Mouse (Mus musculus): ENCODE results near the gene C1ql1. TPM values are rescaled to one million over a fixed set of nuclear protein-coding genes. Genes with fewer than 3 reads are reported as not detected.

The C1ql1 gene
- polyA plus RNA-seq, 1 experiment from 2014 or later = 2.5 TPM

DNA sequence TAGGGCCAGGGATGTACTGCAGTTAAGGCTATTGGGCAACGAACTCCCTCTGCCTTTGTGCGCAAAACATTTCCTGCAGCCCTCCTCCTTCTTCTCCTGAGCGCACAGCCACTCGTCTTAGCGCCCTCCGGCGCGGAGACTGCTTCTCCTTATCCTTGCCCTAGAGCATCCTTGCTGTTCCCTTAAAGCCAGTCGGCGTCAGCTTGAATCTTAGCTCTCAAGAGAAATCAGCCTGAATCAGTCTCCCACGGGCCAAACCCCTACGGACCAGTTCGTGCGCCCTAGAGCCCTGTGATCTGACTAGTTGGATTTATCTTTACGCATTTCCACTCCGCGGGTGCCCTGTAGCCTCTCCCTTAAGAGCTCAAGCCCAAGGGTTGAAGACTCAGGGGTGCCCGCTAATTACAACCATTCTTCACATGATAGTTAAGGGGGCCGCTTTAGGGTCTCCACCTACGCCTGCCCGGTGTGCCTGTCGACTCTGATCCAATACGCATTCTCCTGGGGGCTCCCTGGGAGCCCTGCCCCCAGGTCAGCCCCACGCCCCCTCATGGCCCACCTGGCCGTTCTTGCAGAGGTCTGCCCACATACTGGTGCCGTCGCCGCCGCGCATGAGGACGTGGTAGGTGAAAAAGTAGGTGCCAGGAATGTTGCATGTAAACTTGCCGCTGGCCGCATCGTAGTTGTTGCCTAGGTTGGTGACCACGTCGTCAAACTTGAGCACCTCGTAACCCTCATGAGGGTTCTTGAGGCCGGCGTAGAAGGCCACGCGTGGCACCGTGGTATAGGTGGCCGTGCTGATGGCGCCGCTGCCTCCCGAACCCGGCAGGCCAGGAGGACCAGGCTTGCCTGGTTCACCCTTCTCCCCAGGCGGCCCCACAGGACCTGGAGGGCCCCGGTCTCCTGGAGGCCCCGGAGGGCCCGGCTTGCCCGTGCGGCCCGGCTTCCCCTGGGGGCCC is 903 bp downstream of the C1ql1 start:
- Histone ChIP-seq H3K4me3 (ENCODE audit: low read length) (peak overlapping the region; percentile 45), H3K4me2 (replicated peaks; ENCODE audit: low read depth, low read length) (peak overlapping the region; percentile 68), H3K9me3 (ENCODE audit: low read length) (no peaks in the 10 kb centered on the region), H3K9ac (replicated peaks; ENCODE audit: low read length) (peak overlapping the region; percentile 56), H3K36me3 (ENCODE audit: insufficient read depth, low read length) (no peaks in the 10 kb centered on the region), H3K4me1 (ENCODE audit: insufficient read depth, low read length) (peaks cover 38% of the 10 kb centered on the region), H3K27ac (ENCODE audit: low read length) (no peak overlapping the region), H3K27me3 (ENCODE audit: insufficient read depth, low read length) (peaks cover 81% of the 10 kb centered on the region)
- 2% methylated on average over 49 of the region's 54 CpGs for WGBS
- ATAC-seq (ENCODE audit: low FRiP score, low TSS enrichment) = no peak; the same call in 1 of the 2 replicates

DNA sequence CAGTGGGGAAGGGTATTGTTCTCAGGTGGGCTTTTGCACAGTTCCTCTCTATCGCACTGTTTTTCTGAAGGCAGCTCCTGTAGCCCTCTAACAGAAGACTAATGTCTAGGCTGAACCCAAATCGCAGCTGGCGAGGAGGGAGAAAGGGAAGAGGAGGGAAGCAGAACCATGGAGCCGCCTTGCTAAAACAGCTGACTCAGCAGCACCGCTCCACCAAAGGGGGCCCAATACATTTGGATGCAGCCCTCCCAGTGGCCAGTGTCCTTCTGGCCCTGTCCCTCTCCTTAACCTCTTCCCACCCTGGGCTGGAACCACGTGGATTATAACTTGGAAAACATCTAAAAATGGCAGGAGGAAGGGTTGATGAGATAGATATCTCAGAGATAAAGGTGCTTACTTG is 5.3 kb downstream of the C1ql1 start:
- Histone ChIP-seq H3K9ac (replicated peaks; ENCODE audit: low read length) (no peak overlapping the region), H3K27me3 (ENCODE audit: insufficient read depth, low read length) (peaks cover 60% of the 10 kb centered on the region), H3K36me3 (ENCODE audit: insufficient read depth, low read length) (no peaks in the 10 kb centered on the region), H3K4me1 (ENCODE audit: insufficient read depth, low read length) (peaks cover 31% of the 10 kb centered on the region), H3K4me2 (replicated peaks; ENCODE audit: low read depth, low read length) (no peak overlapping the region), H3K4me3 (ENCODE audit: low read length) (no peak overlapping the region), H3K9me3 (ENCODE audit: low read length) (no peaks in the 10 kb centered on the region), H3K27ac (ENCODE audit: low read length) (no peak overlapping the region)
- WGBS = 54% methylated on average over 6 of the region's 6 CpGs
- no peak for ATAC-seq (ENCODE audit: low FRiP score, low TSS enrichment)

DNA sequence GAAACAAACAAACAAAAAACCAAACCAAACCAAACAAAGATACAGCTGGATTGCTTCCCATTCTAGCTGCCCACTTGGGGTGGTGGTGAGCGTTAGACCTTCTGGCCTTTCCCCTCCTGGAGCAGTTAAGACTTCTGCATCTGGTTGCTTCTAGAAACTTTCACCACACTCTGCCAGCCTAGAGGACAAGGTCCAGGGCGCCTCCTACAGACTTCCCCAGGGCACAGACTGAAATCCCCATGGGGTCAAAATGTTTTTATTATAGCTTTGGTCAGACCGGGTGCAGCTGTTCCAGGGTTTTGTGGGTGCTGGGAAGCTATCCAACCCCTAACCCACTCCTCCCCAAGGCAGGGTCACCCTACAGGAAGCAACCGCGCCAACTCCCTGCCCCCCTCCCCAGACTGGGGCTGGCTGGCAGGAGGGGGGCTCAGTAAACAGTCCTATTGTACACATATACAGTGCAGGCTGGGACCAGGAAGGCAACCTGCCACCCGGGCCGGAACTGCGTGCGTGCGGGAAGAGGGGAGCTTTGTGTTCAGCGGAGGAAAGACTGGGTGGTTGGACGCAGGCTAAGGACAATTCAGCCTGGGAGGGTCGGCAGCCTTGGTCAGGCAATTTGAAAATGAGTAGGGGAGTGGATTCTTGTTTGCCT is 7.3 kb downstream of the C1ql1 start:
- Histone ChIP-seq H3K27me3 (ENCODE audit: insufficient read depth, low read length) (peaks cover 40% of the 10 kb centered on the region), H3K4me2 (replicated peaks; ENCODE audit: low read depth, low read length) (no peak overlapping the region; the same call in 1 of the 2 replicates)

DNA sequence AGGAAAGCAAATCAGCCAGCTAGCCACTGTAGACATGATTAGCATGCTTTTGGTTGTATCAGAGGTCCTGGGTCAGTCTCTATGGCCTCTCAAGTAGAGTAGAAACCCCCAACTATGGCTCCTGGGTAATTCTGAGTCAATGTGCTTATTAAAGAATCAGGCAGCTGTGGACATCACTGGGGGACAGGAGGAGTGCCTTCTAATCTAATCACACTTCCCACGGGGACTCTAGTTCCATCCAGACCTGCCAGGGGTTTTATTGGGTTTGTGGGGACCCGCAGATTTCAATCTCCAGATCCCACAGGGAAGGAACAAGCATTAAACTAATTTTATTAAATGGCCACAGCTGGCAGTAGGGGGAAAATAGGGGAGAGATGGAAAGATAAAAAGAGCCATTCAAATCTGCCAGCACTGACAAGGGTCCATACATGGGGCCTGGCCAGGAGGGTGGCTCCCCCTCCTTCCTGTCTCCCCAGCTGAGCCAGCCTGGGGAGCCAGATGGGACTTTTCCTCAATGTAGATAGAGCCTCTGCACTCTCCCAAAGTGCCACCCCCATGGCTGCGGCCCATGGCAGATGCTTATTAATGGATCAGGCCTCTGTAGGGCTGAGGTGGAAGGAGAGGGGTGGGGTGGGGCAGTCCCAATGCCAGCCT is 8.8 kb downstream of the C1ql1 start:
- no peak for ATAC-seq (ENCODE audit: low FRiP score, low TSS enrichment)
- peaks cover 21% of the 10 kb centered on the region for H3K4me1 ChIP-seq (ENCODE audit: insufficient read depth, low read length)
- no peaks in the 10 kb centered on the region for H3K9me3 ChIP-seq (ENCODE audit: low read length)
- H3K36me3 ChIP-seq (ENCODE audit: insufficient read depth, low read length) = no peaks in the 10 kb centered on the region
- no peak overlapping the region for H3K4me2 ChIP-seq (replicated peaks; ENCODE audit: low read depth, low read length)
- H3K4me3 ChIP-seq (ENCODE audit: low read length) = no peak overlapping the region
- H3K27me3 ChIP-seq (ENCODE audit: insufficient read depth, low read length) = peaks cover 25% of the 10 kb centered on the region
- 64% methylated on average over 3 of the region's 3 CpGs for WGBS
- no peak overlapping the region for H3K9ac ChIP-seq (replicated peaks; ENCODE audit: low read length)
- no peak overlapping the region for H3K27ac ChIP-seq (ENCODE audit: low read length)

More for the DNA sequence above, 7.3 kb downstream of the C1ql1 start:
- no peak overlapping the region for H3K4me3 ChIP-seq (ENCODE audit: low read length)
- no peak for ATAC-seq (ENCODE audit: low FRiP score, low TSS enrichment)
- no peaks in the 10 kb centered on the region for H3K9me3 ChIP-seq (ENCODE audit: low read length)
- H3K36me3 ChIP-seq (ENCODE audit: insufficient read depth, low read length) = no peaks in the 10 kb centered on the region
- 23% methylated on average over 13 of the region's 13 CpGs for WGBS
- H3K4me1 ChIP-seq (ENCODE audit: insufficient read depth, low read length) = peaks cover 21% of the 10 kb centered on the region
- 0 out of 2 replicates have a peak overlapping the region, but pooled peaks have one; percentile 15 for H3K9ac ChIP-seq (replicated peaks; ENCODE audit: low read length)
- H3K27ac ChIP-seq (ENCODE audit: low read length) = no peak overlapping the region

DNA sequence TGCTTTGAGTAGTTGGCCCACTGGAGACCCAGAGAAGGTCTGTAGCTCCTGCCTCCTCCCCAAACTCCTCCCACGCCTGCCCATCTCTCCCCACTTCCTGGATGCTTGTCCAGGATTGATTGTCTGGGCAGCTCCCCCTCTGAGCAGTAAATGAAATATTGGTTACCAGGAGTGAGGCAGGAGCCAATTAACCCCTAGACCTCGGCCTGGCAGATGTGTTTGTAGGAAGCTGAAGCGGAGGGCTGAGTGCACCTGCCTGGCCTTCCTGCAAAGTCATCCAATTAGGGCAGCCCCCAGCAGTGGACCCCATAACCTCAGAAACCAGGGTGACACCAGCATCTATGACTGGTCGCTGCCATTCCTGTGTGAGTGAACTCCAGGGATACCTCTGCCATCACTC is 10.2 kb downstream of the C1ql1 start:
- Histone ChIP-seq H3K4me1 (ENCODE audit: insufficient read depth, low read length) (peaks cover 21% of the 10 kb centered on the region), H3K36me3 (ENCODE audit: insufficient read depth, low read length) (no peaks in the 10 kb centered on the region), H3K9ac (replicated peaks; ENCODE audit: low read length) (no peak overlapping the region), H3K4me2 (replicated peaks; ENCODE audit: low read depth, low read length) (0 out of 2 replicates have a peak overlapping the region, but pooled peaks have one; percentile 3), H3K4me3 (ENCODE audit: low read length) (no peak overlapping the region), H3K9me3 (ENCODE audit: low read length) (no peaks in the 10 kb centered on the region), H3K27me3 (ENCODE audit: insufficient read depth, low read length) (peaks cover 20% of the 10 kb centered on the region), H3K27ac (ENCODE audit: low read length) (0 out of 2 replicates have a peak overlapping the region, but pooled peaks have one; percentile 8)
- 17% methylated on average over 4 of the region's 4 CpGs for WGBS
- ATAC-seq (ENCODE audit: low FRiP score, low TSS enrichment) = peak; percentile 73

DNA sequence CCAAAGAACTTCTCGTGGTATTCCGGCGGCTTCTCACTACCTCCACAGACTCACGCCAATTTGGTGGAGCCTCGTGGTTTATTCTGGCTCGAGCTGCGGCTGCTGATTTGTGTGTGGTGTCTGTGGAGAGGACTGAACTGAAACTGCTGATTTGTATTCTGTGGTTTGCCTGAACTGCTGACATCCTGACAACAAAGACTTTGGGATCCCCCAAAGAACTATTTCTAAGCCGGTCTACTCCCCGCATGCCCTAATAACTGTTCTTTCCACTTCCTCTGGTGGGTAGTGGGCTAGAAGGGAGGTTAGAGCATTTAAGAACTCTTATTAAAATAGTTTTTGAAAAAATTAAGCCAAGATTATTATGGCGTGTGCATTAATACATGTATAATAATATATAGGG is 15.8 kb downstream of the C1ql1 start:
- Histone ChIP-seq H3K9ac (replicated peaks; ENCODE audit: low read length) (no peak overlapping the region), H3K27ac (ENCODE audit: low read length) (no peak overlapping the region), H3K36me3 (ENCODE audit: insufficient read depth, low read length) (no peaks in the 10 kb centered on the region), H3K4me1 (ENCODE audit: insufficient read depth, low read length) (no peaks in the 10 kb centered on the region), H3K4me2 (replicated peaks; ENCODE audit: low read depth, low read length) (no peak overlapping the region), H3K9me3 (ENCODE audit: low read length) (no peaks in the 10 kb centered on the region), H3K27me3 (ENCODE audit: insufficient read depth, low read length) (no peaks in the 10 kb centered on the region), H3K4me3 (ENCODE audit: low read length) (no peak overlapping the region)
- 91% methylated on average over 10 of the region's 10 CpGs for WGBS
- no peak for ATAC-seq (ENCODE audit: low FRiP score, low TSS enrichment)

DNA sequence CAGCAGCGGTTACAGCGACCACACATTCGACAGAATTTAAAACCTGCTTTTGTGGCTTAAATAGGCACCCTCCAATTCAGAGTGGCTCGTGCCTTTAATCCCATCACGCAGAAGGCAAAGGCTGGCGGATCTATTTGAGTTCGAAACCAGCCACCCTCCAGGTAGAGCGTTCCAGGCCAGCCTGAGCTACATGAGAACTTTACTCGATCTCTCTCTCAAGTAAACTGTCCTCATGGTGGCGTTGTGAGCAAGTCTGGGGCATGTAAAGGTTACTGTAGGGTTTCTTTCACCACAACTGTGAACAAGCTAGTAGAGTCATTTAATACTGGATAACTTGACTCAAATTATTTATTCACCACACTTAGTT is 21.2 kb downstream of the C1ql1 start:
- H3K9ac ChIP-seq (replicated peaks; ENCODE audit: low read length) = peak overlapping the region; percentile 81
- peak overlapping the region; percentile 71 for H3K4me2 ChIP-seq (replicated peaks; ENCODE audit: low read depth, low read length)
- no peaks in the 10 kb centered on the region for H3K27me3 ChIP-seq (ENCODE audit: insufficient read depth, low read length)
- WGBS = 1% methylated on average over 10 of the region's 10 CpGs
- peaks cover 21% of the 10 kb centered on the region for H3K4me1 ChIP-seq (ENCODE audit: insufficient read depth, low read length)
- H3K4me3 ChIP-seq (ENCODE audit: low read length) = peak overlapping the region; percentile 79
- H3K9me3 ChIP-seq (ENCODE audit: low read length) = no peaks in the 10 kb centered on the region
- ATAC-seq (ENCODE audit: low FRiP score, low TSS enrichment) = peak; percentile 62
- H3K36me3 ChIP-seq (ENCODE audit: insufficient read depth, low read length) = 0 out of 2 replicates have a peak, but pooled peaks cover 3% of the 10 kb centered on the region
- H3K27ac ChIP-seq (ENCODE audit: low read length) = peak overlapping the region; percentile 98

DNA sequence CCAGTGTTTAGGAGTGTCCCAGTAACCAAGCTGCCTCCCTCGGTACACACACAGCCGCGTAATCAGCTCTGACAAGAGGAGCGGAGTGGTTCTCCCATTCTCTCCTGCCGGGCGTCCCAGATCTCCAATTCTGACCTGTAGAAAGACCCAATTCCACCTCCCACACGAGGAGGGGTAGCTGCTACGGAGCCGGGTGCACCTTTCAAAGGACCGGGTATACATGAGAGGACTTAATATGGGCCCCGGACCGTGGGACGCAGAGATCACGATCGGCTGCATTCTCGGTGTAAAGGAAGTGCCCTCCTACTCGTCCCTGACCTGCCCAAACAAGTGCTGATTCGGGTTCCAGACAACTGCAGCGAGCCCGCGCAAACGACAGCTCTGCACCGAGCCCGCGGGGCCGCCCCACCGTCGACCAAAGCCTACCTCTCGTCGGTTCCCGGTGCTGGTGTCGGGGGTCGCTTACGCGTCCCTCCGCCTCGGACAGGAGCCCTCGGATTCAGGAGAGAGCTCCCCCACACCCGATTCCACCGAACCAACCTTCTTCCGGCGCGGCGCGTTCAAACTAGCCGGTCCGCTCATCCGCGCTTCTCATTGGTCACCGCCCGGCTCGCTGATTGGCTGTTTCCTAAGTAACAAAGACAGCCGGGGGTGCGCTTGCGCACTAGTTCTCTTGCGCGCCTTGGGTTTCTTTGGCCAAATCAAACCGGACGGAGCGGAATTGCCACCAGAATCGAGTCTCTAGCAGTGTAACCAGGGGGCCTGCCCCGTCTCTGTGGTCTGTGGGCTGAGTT is 21.7 kb downstream of the C1ql1 start, which contains the start of gene Kif18b:
Gene Kif18b (minus strand): TSS at position 568 of the 794 bp plus-strand sequence.
- peak within 1 kb of the TSS; percentile 71 for H3K4me2 ChIP-seq (replicated peaks; ENCODE audit: low read depth, low read length)
- ATAC-seq (ENCODE audit: low FRiP score, low TSS enrichment) = peak; percentile 95
- peaks cover 21% of the 10 kb centered on the region for H3K4me1 ChIP-seq (ENCODE audit: insufficient read depth, low read length)
- 0 out of 2 replicates have a peak, but pooled peaks cover 3% of the 10 kb centered on the region for H3K36me3 ChIP-seq (ENCODE audit: insufficient read depth, low read length)
- H3K27me3 ChIP-seq (ENCODE audit: insufficient read depth, low read length) = no peaks in the 10 kb centered on the region
- H3K9ac ChIP-seq (replicated peaks; ENCODE audit: low read length) = peak within 1 kb of the TSS; percentile 81
- H3K4me3 ChIP-seq (ENCODE audit: low read length) = peak within 1 kb of the TSS; percentile 79
- H3K27ac ChIP-seq (ENCODE audit: low read length) = peak within 1 kb of the TSS; percentile 98
- H3K9me3 ChIP-seq (ENCODE audit: low read length) = no peaks in the 10 kb centered on the region
- WGBS = under 1% methylated on average over 62 of the region's 62 CpGs

DNA sequence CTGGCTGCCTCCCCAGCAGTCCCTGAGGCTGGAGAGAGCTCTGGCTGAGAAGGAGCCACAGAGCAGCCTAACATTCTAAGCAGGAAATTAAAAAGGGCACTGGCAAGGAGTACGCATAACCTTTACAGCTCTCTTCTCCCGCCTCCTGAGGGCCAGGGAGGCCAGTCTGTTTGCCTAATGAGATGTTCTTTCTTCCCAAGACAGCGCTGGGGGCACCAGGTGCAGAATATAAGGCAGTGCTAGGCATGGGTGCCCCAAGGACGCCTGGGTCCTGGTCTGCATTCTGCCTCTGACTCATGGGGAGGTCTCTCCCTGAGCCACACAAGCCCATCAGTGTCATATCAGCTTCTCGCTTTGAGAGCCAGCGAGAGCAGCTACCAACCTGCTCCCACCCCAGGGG is 25.0 kb downstream of the C1ql1 start:
- no peak for ATAC-seq (ENCODE audit: low FRiP score, low TSS enrichment)
- Histone ChIP-seq H3K36me3 (ENCODE audit: insufficient read depth, low read length) (0 out of 2 replicates have a peak, but pooled peaks cover 3% of the 10 kb centered on the region), H3K4me2 (replicated peaks; ENCODE audit: low read depth, low read length) (no peak overlapping the region), H3K9me3 (ENCODE audit: low read length) (no peaks in the 10 kb centered on the region), H3K27ac (ENCODE audit: low read length) (no peak overlapping the region), H3K9ac (replicated peaks; ENCODE audit: low read length) (peak overlapping the region; percentile 35; the same call in 1 of the 2 replicates), H3K4me1 (ENCODE audit: insufficient read depth, low read length) (peaks cover 21% of the 10 kb centered on the region), H3K27me3 (ENCODE audit: insufficient read depth, low read length) (no peaks in the 10 kb centered on the region), H3K4me3 (ENCODE audit: low read length) (no peak overlapping the region)
- WGBS = 77% methylated on average over 6 of the region's 6 CpGs

Measured in kidney, embryonic 16.5 days (tissue).